Mouse (Mus musculus) midbrain, postnatal 0 days (tissue): ENCODE measurements around the gene Smim15. TPM values are rescaled to one million over a fixed set of nuclear protein-coding genes. Genes with fewer than 3 reads are reported as not detected.

Experiments used
- ATAC-seq: fragments of 200-750 bp; cut with Nextera tagmentation; 2 replicates; pipeline ENCODE4 v1.8.0; 2017; ENCODE audit warnings: moderate number of reproducible peaks, mild to moderate bottlenecking, moderate TSS enrichment, moderate library complexity; ENCODE audit not compliant: low FRiP score
- DNase-seq: peaks from one replicate; pipeline ENCODE4 v3.0.0-alpha.2; 2015; ENCODE audit warnings: low spot score
- H3K27ac ChIP-seq: fragments of 300-500 bp; sonication (generic); 2 replicates; pipeline ENCODE4 v1.5.1; 2014; ENCODE audit warnings: low read depth, mild to moderate bottlenecking, low read length, mixed read lengths
- H3K27me3 ChIP-seq: fragments of 300-500 bp; sonication (generic); 2 replicates; pipeline ENCODE4 v1.6.1; 2014; ENCODE audit warnings: low read length, control low read depth, mixed read lengths; ENCODE audit not compliant: insufficient read depth
- H3K36me3 ChIP-seq: fragments of 300-500 bp; sonication (generic); 2 replicates; pipeline ENCODE4 v1.6.1; 2014; ENCODE audit warnings: low read length, control low read depth, mixed read lengths; ENCODE audit not compliant: insufficient read depth
- H3K4me1 ChIP-seq: fragments of 300-500 bp; sonication (generic); 2 replicates; pipeline ENCODE4 v1.6.1; 2014; ENCODE audit warnings: mild to moderate bottlenecking, control low read depth, antibody characterized with exemption, low read length, mixed read lengths; ENCODE audit not compliant: insufficient read depth
- H3K4me2 ChIP-seq: fragments of 300-500 bp; sonication (generic); 2 replicates; pipeline ENCODE4 v1.6.1; 2014; ENCODE audit warnings: low read depth, mild to moderate bottlenecking, low read length, mixed read lengths; ENCODE audit not compliant: poor library complexity, severe bottlenecking
- H3K4me3 ChIP-seq: fragments of 300-500 bp; sonication (generic); 2 replicates; pipeline ENCODE4 v1.5.1; 2014; ENCODE audit warnings: low read depth, mild to moderate bottlenecking, low read length, moderate library complexity
- H3K9ac ChIP-seq: fragments of 300-500 bp; sonication (generic); replicated peaks from 2 replicates; pipeline ENCODE4 v1.6.1; 2014; ENCODE audit warnings: mild to moderate bottlenecking, low read length, moderate library complexity, mixed read lengths; ENCODE audit not compliant: poor library complexity, severe bottlenecking
- H3K9me3 ChIP-seq: fragments of 300-500 bp; sonication (generic); 2 replicates; pipeline ENCODE4 v1.6.1; 2016; ENCODE audit warnings: low read length, control low read depth
- CTCF ChIP-seq: IDR thresholded peaks from 2 replicates; pipeline ENCODE4 v1.5.1; 2016; ENCODE audit warnings: antibody characterized with exemption, mild to moderate bottlenecking
- WGBS: fragments of 180-500 bp; shearing (Covaris S2); extraction: QIAGEN DNeasy Blood & Tissue Kit; methylation state at CpG from one replicate; pipeline ENCODE4 v1.1.7; 2014; 5-methylcytosine and 5-hydroxymethylcytosine counted together
- polyA plus RNA-seq: library from polyadenylated mRNA; unstranded; fragments of >200 nt; fragmentation: Nextera tagmentation; extraction: Ambion mirVana; gene quantifications from 2 replicates; pipeline ENCODE4 v1.2.1, GENCODE M21; 2015
- total RNA-seq: library from RNA; depleted of rRNA; stranded (reverse); fragments of >200 nt; gene quantifications from 2 replicates; pipeline ENCODE4 v1.2.3, GENCODE M21; 2014

Gene Smim15
- total and polyA plus RNA-seq, 2 experiments from 2014 or later, result 24.0 to 29.5 TPM

GRCm38 (mm10) chr13:108047364-108047763 lies 3.1 kb downstream of the Smim15 start:
- Histone ChIP-seq H3K4me1 (peaks cover 10% of the 10 kb centered on the region; the same call in 1 of the 2 replicates), H3K36me3 (peaks cover 2% of the 10 kb centered on the region; the same call in 1 of the 2 replicates), H3K4me3 (no peak overlapping the region), H3K9ac (no peak overlapping the region), H3K27ac (no peak overlapping the region), H3K27me3 (no peaks in the 10 kb centered on the region), H3K9me3 (no peaks in the 10 kb centered on the region), H3K4me2 (no peak overlapping the region)
- ATAC-seq (no peak), DNase-seq (no peak)
- TF ChIP-seq CTCF, result no peak
- 83% methylated on average over 6 of the region's 6 CpGs for WGBS

GRCm38 (mm10) chr13:108056896-108057295 lies 12.7 kb downstream of the Smim15 start:
- no peak for TF ChIP-seq CTCF
- 90% methylated on average over 3 of the region's 3 CpGs for WGBS
- no peak for DNase-seq
- no peak for ATAC-seq
- H3K4me1 ChIP-seq, result no peaks in the 10 kb centered on the region
- H3K27me3 ChIP-seq, result no peaks in the 10 kb centered on the region
- H3K4me2 ChIP-seq, result no peak overlapping the region
- H3K36me3 ChIP-seq, result no peaks in the 10 kb centered on the region
- no peaks in the 10 kb centered on the region for H3K9me3 ChIP-seq
- H3K9ac ChIP-seq, result no peak overlapping the region
- no peak overlapping the region for H3K27ac ChIP-seq
- no peak overlapping the region for H3K4me3 ChIP-seq

- Histone ChIP-seq H3K4me3 (no peak overlapping the region), H3K9me3 (no peaks in the 10 kb centered on the region), H3K9ac (no peak overlapping the region), H3K36me3 (no peaks in the 10 kb centered on the region), H3K27me3 (no peaks in the 10 kb centered on the region), H3K4me2 (no peak overlapping the region), H3K4me1 (no peaks in the 10 kb centered on the region), H3K27ac (no peak overlapping the region)
- 13% methylated on average over 7 of the region's 7 CpGs for whole genome bisulfite sequencing
- DNase-seq, result peak; percentile 56
- no peak for ATAC-seq
- TF ChIP-seq CTCF, result no peak
Observed at GRCm38 (mm10) chr13:108060286-108060885, 16.1 kb downstream of the Smim15 start.

- Histone ChIP-seq H3K4me3 (no peak overlapping the region), H3K9me3 (no peaks in the 10 kb centered on the region), H3K27me3 (no peaks in the 10 kb centered on the region), H3K4me1 (no peaks in the 10 kb centered on the region), H3K36me3 (no peaks in the 10 kb centered on the region), H3K27ac (no peak overlapping the region), H3K9ac (no peak overlapping the region), H3K4me2 (no peak overlapping the region)
- no peak for ATAC-seq
- DNase-seq, result no peak
- no peak for TF ChIP-seq CTCF
- 26% methylated on average over 8 of the region's 8 CpGs for WGBS
Observed at GRCm38 (mm10) chr13:108060936-108061578, 16.8 kb downstream of the Smim15 start.

GRCm38 (mm10) chr13:108062900-108063299 lies 18.7 kb downstream of the Smim15 start:
- H3K36me3 ChIP-seq, result no peaks in the 10 kb centered on the region
- no peak overlapping the region for H3K27ac ChIP-seq
- no peak for TF ChIP-seq CTCF
- WGBS, result 52% methylated on average over 5 of the region's 5 CpGs
- H3K4me3 ChIP-seq, result no peak overlapping the region
- no peak overlapping the region for H3K4me2 ChIP-seq
- DNase-seq (no peak), ATAC-seq (no peak)
- H3K9ac ChIP-seq, result no peak overlapping the region
- H3K27me3 ChIP-seq, result no peaks in the 10 kb centered on the region
- no peaks in the 10 kb centered on the region for H3K9me3 ChIP-seq
- H3K4me1 ChIP-seq, result no peaks in the 10 kb centered on the region

GRCm38 (mm10) chr13:108063374-108064134 lies 19.3 kb downstream of the Smim15 start:
- no peak for ATAC-seq

More at GRCm38 (mm10) chr13:108063374-108064134, 19.3 kb downstream of the Smim15 start:
- H3K4me3 ChIP-seq, result no peak overlapping the region
- H3K27ac ChIP-seq, result no peak overlapping the region
- H3K36me3 ChIP-seq, result no peaks in the 10 kb centered on the region
- no peak overlapping the region for H3K4me2 ChIP-seq
- H3K27me3 ChIP-seq, result no peaks in the 10 kb centered on the region
- no peaks in the 10 kb centered on the region for H3K9me3 ChIP-seq
- no peak for DNase-seq
- no peaks in the 10 kb centered on the region for H3K4me1 ChIP-seq
- TF ChIP-seq CTCF, result peak; percentile 9; the same call in 1 of the 2 replicates
- 59% methylated on average over 11 of the region's 11 CpGs for WGBS
- no peak overlapping the region for H3K9ac ChIP-seq
